Mouse (Mus musculus) erythroblast, adult 5-6 weeks (primary cell): ENCODE measurements around the gene Vsx1. TPM values are rescaled to one million over a fixed set of nuclear protein-coding genes. Genes with fewer than 3 reads are reported as not detected.

Experiments used
- ATAC-seq: replicated peaks from 2 replicates; pipeline ENCODE4 v1.8.0; 2016; ENCODE audit warnings: moderate number of reproducible peaks, mild to moderate bottlenecking, moderate TSS enrichment, inconsistent platforms; ENCODE audit not compliant: poor library complexity, low FRiP score, severe bottlenecking
- total RNA-seq, 2 experiments: library from RNA; stranded (forward) in 1 of 2; stranded (reverse) in 1 of 2; fragments of 150-400 nt in 1 of 2; fragments of 200-764, 138-1000 nt in 1 of 2; gene quantifications; 2 replicates each; pipeline versions ENCODE4 v1.2.3 to v1.2.4; 2015 to 2017; ENCODE audit warnings: low replicate concordance in 2 of 2

The Vsx1 gene
- total RNA-seq, 2 experiments from 2014 or later, result not detected

DNA sequence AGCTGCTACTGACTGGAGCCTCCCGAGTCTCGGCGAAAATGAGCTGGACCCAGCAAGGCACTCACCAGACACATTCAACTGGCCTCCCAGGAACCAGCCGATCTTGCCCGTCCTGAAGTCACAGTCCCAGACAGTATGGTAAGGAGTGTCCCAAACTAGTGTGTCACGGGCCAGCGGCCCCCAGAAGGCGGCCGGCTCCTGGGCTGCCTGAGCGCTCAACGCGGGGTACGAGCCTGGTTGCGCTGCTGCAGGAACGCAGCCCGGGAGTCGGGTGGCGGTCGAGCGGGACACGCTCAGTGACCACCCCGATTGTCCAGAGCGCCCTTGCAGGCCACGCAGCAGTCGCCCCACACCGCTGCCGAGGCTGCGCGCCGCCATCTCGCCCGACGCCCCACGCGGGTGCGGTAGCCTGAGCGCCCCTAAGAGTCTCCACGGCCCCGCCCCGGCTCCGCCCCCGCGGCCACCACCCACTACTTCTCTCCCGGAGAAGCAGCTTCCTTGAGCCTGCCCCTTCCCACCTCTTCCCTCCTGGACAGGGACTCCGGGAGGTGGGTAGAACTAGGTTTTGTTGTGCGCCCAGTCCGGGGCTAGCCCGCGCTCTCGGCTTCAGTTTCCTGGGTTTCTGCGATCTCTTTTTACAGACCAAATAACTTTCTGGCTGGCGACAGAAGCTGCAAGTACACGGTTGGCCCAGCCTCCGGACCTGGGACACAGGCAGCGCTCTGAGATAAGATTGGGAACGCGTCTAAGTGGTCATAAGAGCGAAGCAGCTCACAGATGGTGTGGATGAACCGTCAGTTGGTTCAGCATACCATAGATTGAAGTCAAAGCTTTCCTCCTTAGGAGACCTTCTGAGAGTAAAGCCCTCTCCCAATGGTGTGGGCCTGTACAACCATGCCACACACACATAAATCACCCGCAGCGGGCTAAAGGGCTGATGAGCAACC is 21.1 kb downstream of the Vsx1 start, which contains the start of gene Acss1:
Acss1 (minus strand) TSS at position 681 of the 947 bp plus-strand sequence.
- peak; percentile 63 for ATAC-seq

DNA sequence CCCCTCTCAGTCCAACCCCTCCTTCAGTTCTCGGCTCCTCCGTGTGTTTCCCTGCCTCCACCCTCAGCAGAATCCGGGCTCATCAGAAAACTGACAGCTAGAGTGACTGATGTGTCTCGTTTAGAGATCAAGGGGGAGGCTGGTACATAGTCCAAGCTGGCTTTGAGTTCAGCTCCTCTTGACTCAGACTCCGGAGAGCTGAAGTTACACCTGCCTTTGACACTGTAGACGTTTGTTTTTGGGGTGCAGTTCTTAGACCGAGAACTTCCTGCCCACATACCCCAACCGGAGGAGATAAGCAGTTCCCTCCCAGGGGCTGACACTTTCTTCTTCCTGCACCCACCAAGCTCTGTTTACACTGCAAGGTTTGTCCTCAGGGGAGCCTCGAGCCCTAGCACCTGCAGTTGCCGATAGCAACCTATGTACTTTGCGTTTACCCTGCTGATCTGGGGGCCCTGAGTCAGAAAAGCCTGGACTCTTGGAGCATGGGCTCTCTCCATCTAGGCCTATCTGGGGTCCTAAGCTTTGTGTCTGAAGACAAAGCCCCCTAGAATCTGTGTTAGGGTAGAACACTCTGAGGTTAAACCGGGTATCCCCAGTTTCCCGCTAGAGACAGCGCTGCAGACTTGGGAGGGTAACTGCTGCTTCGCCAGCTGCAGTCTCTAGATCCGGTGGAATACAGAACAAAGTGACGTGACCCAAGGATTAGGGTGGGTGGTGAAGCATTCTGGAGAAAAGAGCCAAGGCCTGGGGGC is 21.9 kb downstream of the Vsx1 start:
- ATAC-seq, result peak; percentile 29

GRCm38 (mm10) chr2:150666723-150667064 is 22.5 kb downstream of the Vsx1 start:
- ATAC-seq, result no peak

GRCm38 (mm10) chr2:150665534-150666451 is 23.4 kb downstream of the Vsx1 start:
- peak; percentile 45 for ATAC-seq

GRCm38 (mm10) chr2:150665006-150665405 is 24.2 kb downstream of the Vsx1 start:
- no peak for ATAC-seq

GRCm38 (mm10) chr2:150664152-150664920 is 24.8 kb downstream of the Vsx1 start:
- ATAC-seq, result no peak

GRCm38 (mm10) chr2:150663255-150663654 is 25.9 kb downstream of the Vsx1 start:
- 0 out of 2 replicates have a peak, but pooled peaks have one; percentile 43 for ATAC-seq

- ATAC-seq, result no peak
Measured at GRCm38 (mm10) chr2:150662007-150662406, 27.2 kb downstream of the Vsx1 start.

GRCm38 (mm10) chr2:150660668-150661451 is 28.3 kb downstream of the Vsx1 start:
- ATAC-seq, result no peak

DNA sequence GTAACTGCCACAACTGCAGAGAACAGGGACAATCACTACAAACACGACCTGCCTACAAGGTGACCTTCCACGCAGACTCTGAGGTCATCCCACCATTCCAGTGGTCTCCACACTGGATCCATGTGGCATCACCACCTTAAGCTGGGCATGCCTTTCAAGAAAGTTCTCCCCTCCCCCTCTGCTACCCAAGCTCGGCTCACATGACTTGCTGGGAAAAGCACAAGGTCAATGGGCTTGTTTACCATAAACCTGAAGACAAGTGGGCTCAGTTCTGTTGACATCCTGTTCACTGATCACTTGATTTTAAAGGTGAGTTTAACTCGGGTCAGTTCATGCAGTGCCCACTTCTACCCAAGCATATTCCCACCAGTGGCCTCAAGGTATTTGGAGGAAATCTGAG is 29.1 kb downstream of the Vsx1 start:
- ATAC-seq, result no peak

GRCm38 (mm10) chr2:150656975-150657768 is 32.0 kb downstream of the Vsx1 start:
- no peak for ATAC-seq

DNA sequence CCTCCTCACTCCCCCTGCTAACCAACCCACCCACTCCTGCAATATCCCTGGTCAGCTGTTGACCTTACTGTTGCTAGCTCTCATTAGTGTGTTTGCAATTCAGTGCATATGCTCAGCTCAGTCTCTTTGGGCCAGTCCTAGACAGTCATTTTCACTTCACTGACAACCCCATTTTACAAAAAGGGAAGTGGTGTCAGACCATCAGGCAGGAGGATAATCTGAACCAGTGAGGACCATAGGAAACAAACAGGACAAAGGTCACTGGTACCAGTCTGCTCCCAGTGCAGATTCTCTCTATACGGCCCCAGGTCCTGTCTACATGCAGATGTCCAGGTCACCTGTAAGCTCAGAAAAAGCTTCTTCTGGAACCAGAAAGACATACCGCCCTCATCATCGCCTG is 33.0 kb downstream of the Vsx1 start:
- ATAC-seq, result no peak

DNA sequence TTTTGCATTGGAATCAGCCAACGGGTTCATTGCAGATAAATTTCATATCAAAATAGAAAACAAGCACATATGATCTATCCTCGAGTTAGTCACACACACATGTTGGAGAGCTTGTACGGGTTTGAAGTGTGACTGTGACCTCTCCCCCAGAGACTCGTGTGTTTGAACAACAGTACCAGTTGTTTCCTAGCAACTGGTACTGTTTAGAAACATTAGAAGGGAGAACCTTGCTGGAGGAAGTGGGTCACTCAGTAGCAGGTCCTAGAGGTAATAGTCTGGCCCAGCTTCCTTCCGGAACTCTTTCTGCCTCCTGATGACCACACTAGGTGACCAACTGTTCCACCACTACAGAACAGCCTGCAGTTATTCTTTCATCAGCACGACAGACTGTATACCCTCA is 33.9 kb downstream of the Vsx1 start:
- no peak for ATAC-seq

DNA sequence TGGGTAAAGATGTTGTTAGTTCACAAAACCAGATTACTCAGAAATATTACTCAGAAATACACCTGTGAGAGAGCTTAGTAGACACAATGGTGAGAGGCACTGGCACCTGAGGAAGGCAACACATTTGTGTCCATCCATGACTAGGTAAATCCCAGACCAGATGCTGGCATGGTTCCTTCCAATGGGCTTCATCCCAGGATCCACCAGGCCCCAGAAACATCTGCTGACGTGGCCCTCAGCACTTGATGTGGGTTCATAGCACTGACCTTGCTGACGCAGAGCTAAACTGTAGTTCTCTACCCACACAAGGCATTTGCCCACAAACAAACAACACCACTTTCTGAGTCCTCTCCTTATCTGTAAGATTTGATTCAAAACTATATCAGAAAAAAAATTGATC is 34.3 kb downstream of the Vsx1 start:
- ATAC-seq, result no peak

DNA sequence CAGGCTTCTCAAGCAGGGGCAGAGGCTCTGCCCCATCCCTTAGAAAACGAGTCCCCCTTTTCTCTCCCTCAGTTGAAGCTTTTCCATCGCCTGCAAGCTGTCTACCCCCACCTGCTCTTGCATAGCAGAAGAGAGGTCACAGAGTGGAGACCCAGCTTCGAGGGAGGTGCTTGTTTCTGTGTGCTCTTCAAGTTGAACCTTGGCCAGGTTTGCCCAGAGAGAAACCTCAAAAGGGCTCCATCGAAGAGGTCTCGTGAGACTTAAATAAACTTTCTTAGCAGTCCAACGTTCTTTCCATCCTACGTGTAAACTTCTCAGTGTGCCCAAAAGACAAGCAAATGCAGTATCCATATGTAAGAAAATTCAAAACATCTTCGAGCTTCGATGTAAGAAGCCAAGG is 37.8 kb downstream of the Vsx1 start:
- no peak for ATAC-seq

DNA sequence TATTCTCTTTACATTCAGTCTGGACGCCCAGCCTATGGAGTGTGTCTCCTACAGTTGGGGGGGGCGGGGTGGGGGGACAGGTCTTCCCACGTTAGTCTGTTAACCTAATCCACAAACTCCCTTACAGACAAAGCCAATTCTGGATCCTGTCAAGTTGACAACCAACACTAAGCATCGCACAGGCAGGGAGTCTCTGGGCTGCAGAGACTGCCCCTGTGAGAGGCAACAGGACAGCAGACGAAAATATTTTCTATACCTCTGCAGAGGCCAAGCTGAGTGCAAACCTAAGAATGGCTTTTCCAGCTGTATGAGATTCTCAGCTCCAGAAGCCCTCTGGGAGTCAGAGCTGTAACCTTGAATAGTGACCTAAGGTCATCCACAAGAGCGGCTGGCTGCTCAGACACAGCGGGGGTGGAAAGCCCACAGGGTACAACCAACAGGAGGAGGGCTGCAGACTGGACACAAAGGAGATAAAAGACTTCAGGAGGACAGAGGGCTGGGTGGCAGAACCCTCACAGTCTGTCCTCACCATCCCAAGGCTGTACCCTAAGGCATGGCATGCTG is 38.6 kb downstream of the Vsx1 start:
- no peak for ATAC-seq

GRCm38 (mm10) chr2:150648300-150648895 is 40.8 kb downstream of the Vsx1 start:
- no peak for ATAC-seq
